Mouse (Mus musculus): ENCODE results near the gene Tmem63b. TPM values are rescaled to one million over a fixed set of nuclear protein-coding genes. Genes with fewer than 3 reads are reported as not detected.

The Tmem63b gene
- polyA plus RNA-seq, 1 experiment from 2014 or later = 46.9 TPM

- H3K4me1 ChIP-seq = peaks cover 19% of the 10 kb centered on the region
- no peaks in the 10 kb centered on the region for H3K27me3 ChIP-seq (ENCODE audit: poor library complexity, severe bottlenecking)
- no peak overlapping the region for H3K27ac ChIP-seq
- H3K36me3 ChIP-seq (replicated peaks) = peaks cover 8% of the 10 kb centered on the region
- 28% methylated on average over 6 of the region's 6 CpGs for WGBS
- no peak for DNase-seq (ENCODE audit: extremely low spot score, low spot score)
- H3K9me3 ChIP-seq = no peaks in the 10 kb centered on the region
- H3K4me3 ChIP-seq = no peak overlapping the region
Observed at GRCm38 (mm10) chr17:45655820-45656219, 30.9 kb downstream of the Tmem63b start.

- H3K9me3 ChIP-seq = no peaks in the 10 kb centered on the region
- DNase-seq (ENCODE audit: extremely low spot score, low spot score) = no peak
- H3K27me3 ChIP-seq (ENCODE audit: poor library complexity, severe bottlenecking) = no peaks in the 10 kb centered on the region
- no peak overlapping the region for H3K27ac ChIP-seq
- WGBS = 77% methylated on average over 7 of the region's 7 CpGs
- no peak overlapping the region for H3K4me3 ChIP-seq
- no peaks in the 10 kb centered on the region for H3K4me1 ChIP-seq
- no peaks in the 10 kb centered on the region for H3K36me3 ChIP-seq (replicated peaks)
Observed at GRCm38 (mm10) chr17:45653233-45653632, 33.5 kb downstream of the Tmem63b start.

GRCm38 (mm10) chr17:45644185-45644584 lies 42.5 kb downstream of the Tmem63b start:
- Histone ChIP-seq H3K27ac (no peak overlapping the region), H3K4me1 (peaks cover 4% of the 10 kb centered on the region; the same call in 1 of the 2 replicates), H3K9me3 (peaks cover 6% of the 10 kb centered on the region; the same call in 1 of the 2 replicates), H3K27me3 (ENCODE audit: poor library complexity, severe bottlenecking) (0 out of 2 replicates have a peak, but pooled peaks cover under 1% of the 10 kb centered on the region), H3K36me3 (replicated peaks) (no peaks in the 10 kb centered on the region), H3K4me3 (no peak overlapping the region)
- WGBS = 94% methylated on average over 4 of the region's 4 CpGs
- no peak for DNase-seq (ENCODE audit: extremely low spot score, low spot score)

- DNase-seq (ENCODE audit: extremely low spot score, low spot score) = peak; percentile 75
- peaks cover 4% of the 10 kb centered on the region; the same call in 1 of the 2 replicates for H3K4me1 ChIP-seq
- H3K36me3 ChIP-seq (replicated peaks) = no peaks in the 10 kb centered on the region
- 0 out of 2 replicates have a peak, but pooled peaks cover 4% of the 10 kb centered on the region for H3K27me3 ChIP-seq (ENCODE audit: poor library complexity, severe bottlenecking)
- WGBS = 20% methylated on average over 12 of the region's 12 CpGs
- H3K9me3 ChIP-seq = peaks cover 6% of the 10 kb centered on the region; the same call in 1 of the 2 replicates
- no peak overlapping the region for H3K4me3 ChIP-seq
- H3K27ac ChIP-seq = no peak overlapping the region
Observed at GRCm38 (mm10) chr17:45642701-45643100, 44.0 kb downstream of the Tmem63b start.

GRCm38 (mm10) chr17:45641981-45642380 lies 44.7 kb downstream of the Tmem63b start:
- H3K9me3 ChIP-seq = peaks cover 6% of the 10 kb centered on the region; the same call in 1 of the 2 replicates
- H3K27me3 ChIP-seq (ENCODE audit: poor library complexity, severe bottlenecking) = 0 out of 2 replicates have a peak, but pooled peaks cover 4% of the 10 kb centered on the region
- no peak overlapping the region for H3K27ac ChIP-seq
- H3K4me3 ChIP-seq = no peak overlapping the region
- H3K36me3 ChIP-seq (replicated peaks) = no peaks in the 10 kb centered on the region
- peaks cover 4% of the 10 kb centered on the region; the same call in 1 of the 2 replicates for H3K4me1 ChIP-seq
- 93% methylated on average over 8 of the region's 8 CpGs for WGBS
- no peak for DNase-seq (ENCODE audit: extremely low spot score, low spot score)

- 0 out of 2 replicates have a peak, but pooled peaks cover 4% of the 10 kb centered on the region for H3K27me3 ChIP-seq (ENCODE audit: poor library complexity, severe bottlenecking)
- WGBS = 82% methylated on average over 16 of the region's 16 CpGs
- H3K4me3 ChIP-seq = no peak overlapping the region
- DNase-seq (ENCODE audit: extremely low spot score, low spot score) = no peak
- H3K27ac ChIP-seq = no peak overlapping the region
- no peaks in the 10 kb centered on the region for H3K9me3 ChIP-seq
- no peaks in the 10 kb centered on the region for H3K36me3 ChIP-seq (replicated peaks)
- H3K4me1 ChIP-seq = peaks cover 4% of the 10 kb centered on the region; the same call in 1 of the 2 replicates
Observed at GRCm38 (mm10) chr17:45638596-45639295, 48.0 kb downstream of the Tmem63b start.

- DNase-seq (ENCODE audit: extremely low spot score, low spot score) = no peak
- H3K9me3 ChIP-seq = no peaks in the 10 kb centered on the region
- H3K27ac ChIP-seq = no peak overlapping the region
- 0 out of 2 replicates have a peak, but pooled peaks cover 3% of the 10 kb centered on the region for H3K27me3 ChIP-seq (ENCODE audit: poor library complexity, severe bottlenecking)
- H3K4me1 ChIP-seq = peaks cover 19% of the 10 kb centered on the region
- H3K4me3 ChIP-seq = no peak overlapping the region
- 81% methylated on average over 5 of the region's 5 CpGs for WGBS
- no peaks in the 10 kb centered on the region for H3K36me3 ChIP-seq (replicated peaks)
Observed at GRCm38 (mm10) chr17:45634033-45634432, 52.7 kb downstream of the Tmem63b start.

- Histone ChIP-seq H3K27me3 (ENCODE audit: poor library complexity, severe bottlenecking) (no peaks in the 10 kb centered on the region), H3K27ac (no peak overlapping the region)
Observed at GRCm38 (mm10) chr17:45631940-45632339, 54.8 kb downstream of the Tmem63b start.

GRCm38 (mm10) chr17:45630992-45631391 lies 55.7 kb downstream of the Tmem63b start:
- peak overlapping the region; percentile 60 for H3K4me3 ChIP-seq
- no peaks in the 10 kb centered on the region for H3K27me3 ChIP-seq (ENCODE audit: poor library complexity, severe bottlenecking)
- no peaks in the 10 kb centered on the region for H3K36me3 ChIP-seq (replicated peaks)
- no peaks in the 10 kb centered on the region for H3K9me3 ChIP-seq
- DNase-seq (ENCODE audit: extremely low spot score, low spot score) = no peak
- 53% methylated on average over 3 of the region's 3 CpGs for WGBS
- peak overlapping the region; percentile 82 for H3K27ac ChIP-seq
- peaks cover 30% of the 10 kb centered on the region for H3K4me1 ChIP-seq

More at GRCm38 (mm10) chr17:45631940-45632339, 54.8 kb downstream of the Tmem63b start:
- DNase-seq (ENCODE audit: extremely low spot score, low spot score) = no peak
- Histone ChIP-seq H3K4me3 (no peak overlapping the region), H3K4me1 (peaks cover 21% of the 10 kb centered on the region), H3K36me3 (replicated peaks) (no peaks in the 10 kb centered on the region), H3K9me3 (no peaks in the 10 kb centered on the region)
- 85% methylated on average over 6 of the region's 6 CpGs for WGBS

- Histone ChIP-seq H3K36me3 (replicated peaks) (no peaks in the 10 kb centered on the region), H3K27ac (peak overlapping the region; percentile 82), H3K4me3 (peak overlapping the region; percentile 60), H3K27me3 (ENCODE audit: poor library complexity, severe bottlenecking) (no peaks in the 10 kb centered on the region), H3K9me3 (no peaks in the 10 kb centered on the region), H3K4me1 (peaks cover 30% of the 10 kb centered on the region)
- DNase-seq (ENCODE audit: extremely low spot score, low spot score) = peak; percentile 66
- WGBS = 2% methylated on average over 34 of the region's 34 CpGs
Observed at GRCm38 (mm10) chr17:45629861-45630694, 56.6 kb downstream of the Tmem63b start.

GRCm38 (mm10) chr17:45628885-45629855 lies 57.5 kb downstream of the Tmem63b start:
- Histone ChIP-seq H3K36me3 (replicated peaks) (no peaks in the 10 kb centered on the region), H3K27me3 (ENCODE audit: poor library complexity, severe bottlenecking) (no peaks in the 10 kb centered on the region), H3K27ac (peak overlapping the region; percentile 82), H3K4me1 (peaks cover 30% of the 10 kb centered on the region), H3K4me3 (peak overlapping the region; percentile 60), H3K9me3 (no peaks in the 10 kb centered on the region)
- 78% methylated on average over 13 of the region's 13 CpGs for WGBS
- DNase-seq (ENCODE audit: extremely low spot score, low spot score) = no peak

GRCm38 (mm10) chr17:45628160-45628559 lies 58.5 kb downstream of the Tmem63b start:
- Histone ChIP-seq H3K27ac (no peak overlapping the region), H3K9me3 (no peaks in the 10 kb centered on the region), H3K4me1 (peaks cover 30% of the 10 kb centered on the region), H3K27me3 (ENCODE audit: poor library complexity, severe bottlenecking) (no peaks in the 10 kb centered on the region), H3K36me3 (replicated peaks) (no peaks in the 10 kb centered on the region), H3K4me3 (no peak overlapping the region)
- WGBS = 22% methylated on average over 3 of the region's 3 CpGs
- DNase-seq (ENCODE audit: extremely low spot score, low spot score) = no peak

All from forebrain, embryonic 10.5 days (tissue).